Mouse (Mus musculus) spleen, adult 12 weeks (tissue): ENCODE data around the gene 9830107B12Rik.

Experiments used
- DNase-seq: peaks from one replicate; pipeline ENCODE4 v3.0.0; 2022; ENCODE audit warnings: low spot score

Gene 9830107B12Rik

GRCm38 (mm10) chr17:48094820-48095680 lies 51.0 kb downstream of the 9830107B12Rik start:
- no peak for DNase-seq

DNA sequence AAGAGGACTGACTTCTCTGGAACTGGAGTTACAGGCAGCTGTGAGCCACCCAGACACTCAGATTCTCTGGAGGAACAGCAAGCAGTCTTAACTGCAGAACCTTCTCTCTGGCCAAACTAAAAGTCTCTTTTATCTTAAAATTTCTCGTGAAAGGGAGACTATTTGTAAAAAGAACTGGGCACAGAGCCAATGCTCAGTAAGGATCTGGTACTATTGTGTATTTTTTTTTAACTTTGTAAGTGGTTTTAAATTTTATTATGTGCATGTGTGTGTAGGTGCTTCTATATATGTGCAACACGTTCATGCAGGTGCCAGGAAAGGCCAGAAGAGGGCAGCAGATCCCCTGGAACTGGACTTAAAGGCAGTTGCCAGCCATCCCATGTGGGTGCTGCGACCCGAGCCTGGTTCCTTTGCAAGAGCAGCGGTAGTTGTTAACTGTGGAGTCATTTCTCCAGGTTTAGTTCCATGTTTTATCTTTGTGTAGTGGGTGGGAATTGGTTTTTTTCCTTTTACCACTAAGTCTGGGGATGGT lies 52.7 kb downstream of the 9830107B12Rik start:
- no peak for DNase-seq

DNA sequence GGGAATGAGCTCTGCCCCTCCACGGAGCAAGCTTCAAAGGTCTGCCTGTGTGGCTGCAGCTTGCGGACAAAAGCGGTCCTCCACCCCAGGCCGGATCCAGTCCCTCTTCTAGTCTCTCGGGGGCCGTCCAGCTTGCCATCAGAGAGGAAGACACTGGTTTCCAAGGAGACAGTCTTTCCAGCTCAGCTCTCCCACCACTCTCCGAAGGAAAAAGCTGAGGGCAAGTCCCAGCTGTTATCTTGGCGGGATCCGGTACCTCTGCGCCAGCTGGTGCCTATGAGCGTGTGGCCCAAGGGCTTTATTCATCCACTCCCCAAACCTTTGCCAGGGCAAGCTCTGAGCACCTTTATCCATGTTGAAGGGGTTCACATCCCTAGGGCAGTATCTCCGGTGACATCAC lies 55.8 kb downstream of the 9830107B12Rik start:
- no peak for DNase-seq

DNA sequence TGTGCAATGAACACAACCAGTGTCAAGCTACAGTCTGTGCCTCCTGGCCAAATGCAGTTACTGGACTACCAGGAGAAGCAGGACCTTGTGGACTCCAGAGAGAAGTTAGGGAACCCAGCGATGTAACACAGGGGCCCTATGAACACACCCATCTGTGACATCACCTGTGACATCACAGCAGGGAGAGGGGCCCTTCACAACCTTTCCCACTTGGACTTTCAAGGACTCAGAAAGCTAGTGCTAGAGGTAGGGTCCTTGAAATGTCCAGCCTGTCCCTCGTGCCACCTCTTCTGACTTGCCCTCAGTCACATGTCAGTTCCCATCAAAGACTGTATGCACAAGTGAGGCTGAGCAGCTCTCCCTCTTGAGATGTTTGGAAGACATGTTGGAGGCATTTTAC lies 56.6 kb downstream of the 9830107B12Rik start:
- DNase-seq = no peak

- DNase-seq = no peak
Measured at GRCm38 (mm10) chr17:48089019-48089418, 57.0 kb downstream of the 9830107B12Rik start, which contains the start of gene 1700067P10Rik. Gene 1700067P10Rik (plus strand): TSS chr17:48089319.

DNA sequence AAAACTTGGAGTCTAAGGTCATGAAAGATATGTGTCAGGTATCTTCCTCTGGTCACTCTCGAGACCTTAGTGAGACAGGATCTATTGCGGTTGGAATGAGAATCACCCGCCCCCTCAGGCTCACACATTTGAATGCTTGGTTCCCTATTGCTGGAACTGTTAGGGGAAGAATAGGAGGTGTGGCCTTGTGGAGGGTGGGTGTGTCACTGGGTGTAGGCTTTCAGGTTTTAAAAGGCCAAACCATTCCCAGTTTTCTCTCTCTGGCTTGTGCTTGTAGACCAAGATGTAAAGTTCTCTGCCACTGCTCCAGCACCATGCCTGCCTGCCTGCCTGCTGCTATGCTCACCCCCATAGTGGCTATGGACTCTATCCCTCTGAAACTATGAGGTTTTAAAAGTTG lies 65.4 kb downstream of the 9830107B12Rik start:
- no peak for DNase-seq
